Mouse (Mus musculus): ENCODE data around the gene Sult1b1. TPM values are rescaled to one million over a fixed set of nuclear protein-coding genes. Genes with fewer than 3 reads are reported as not detected.
"Not testable (repeated sequence)": the region's sequence is repeated elsewhere in the genome, so short reads cannot be mapped to it uniquely, and the experiment has no call there.

Sult1b1 gene
- polyA plus RNA-seq, 1 experiment from 2014 or later: 279 TPM

DNA sequence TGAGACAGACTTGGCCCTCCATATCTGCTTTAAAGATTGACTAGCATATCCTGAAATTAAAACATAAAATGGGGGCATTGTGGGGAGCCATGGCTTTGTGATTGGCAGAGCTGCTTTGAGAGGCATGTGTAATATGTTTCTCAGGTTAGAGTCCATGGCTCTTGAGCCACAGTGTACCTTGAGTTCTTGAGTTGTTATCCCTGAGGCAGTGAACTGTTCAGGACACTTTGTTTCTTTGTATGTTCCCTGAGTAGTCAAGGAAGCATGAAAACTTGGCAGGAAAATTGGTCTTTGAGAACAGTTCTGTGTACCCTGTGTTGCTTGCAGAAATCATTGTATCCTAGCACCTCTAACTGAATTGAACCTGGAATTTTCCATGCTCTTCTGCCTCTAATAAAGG is 25.0 kb upstream of the Sult1b1 start:
- H3K9me3 ChIP-seq (ENCODE audit: control insufficient read depth): no peaks in the 10 kb centered on the region
- H3K27ac ChIP-seq (ENCODE audit: low read depth, low read length): peak overlapping the region; percentile 67
- no peak overlapping the region for H3K4me2 ChIP-seq (replicated peaks; ENCODE audit: low read depth)
- H3K4me3 ChIP-seq (ENCODE audit: low read depth, low read length): no peak overlapping the region
- H3K9ac ChIP-seq (ENCODE audit: low read depth, low read length): no peak overlapping the region
- peak; percentile 98 for ATAC-seq
- no peaks in the 10 kb centered on the region for H3K27me3 ChIP-seq (replicated peaks; ENCODE audit: control insufficient read depth, insufficient read depth, low read length)
- no peaks in the 10 kb centered on the region for H3K4me1 ChIP-seq (replicated peaks; ENCODE audit: control insufficient read depth, insufficient read depth, low read length)
- TF ChIP-seq CTCF (IDR thresholded peaks at IDR 0.05; ENCODE audit: low read depth): no peak
- no peaks in the 10 kb centered on the region for H3K36me3 ChIP-seq (ENCODE audit: control insufficient read depth, insufficient read depth)

DNA sequence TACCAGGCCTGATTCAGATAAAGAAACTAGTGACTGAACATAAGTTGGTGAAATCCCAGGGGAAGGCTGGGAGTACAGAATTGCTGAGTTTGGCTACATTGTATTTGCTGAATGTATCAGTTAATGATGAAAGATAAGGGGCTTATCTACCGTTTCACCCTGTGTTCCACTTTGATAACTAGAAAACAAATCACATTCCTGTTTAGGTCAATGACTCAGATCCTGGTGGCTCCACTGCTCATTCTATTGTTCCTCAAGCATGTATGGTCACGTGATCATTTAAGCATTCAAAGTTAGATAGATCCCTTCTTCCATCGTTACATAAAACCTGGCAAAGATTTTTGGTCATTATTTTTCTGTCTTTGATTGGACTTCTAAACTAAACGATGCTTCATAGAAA is 24.5 kb upstream of the Sult1b1 start:
- no peaks in the 10 kb centered on the region for H3K27me3 ChIP-seq (replicated peaks; ENCODE audit: control insufficient read depth, insufficient read depth, low read length)
- 40% methylated on average over 4 of the region's 4 CpGs for WGBS
- H3K9ac ChIP-seq (ENCODE audit: low read depth, low read length): no peak overlapping the region
- TF ChIP-seq CTCF (IDR thresholded peaks at IDR 0.05; ENCODE audit: low read depth): no peak
- no peaks in the 10 kb centered on the region for H3K4me1 ChIP-seq (replicated peaks; ENCODE audit: control insufficient read depth, insufficient read depth, low read length)
- peak; percentile 91 for ATAC-seq
- H3K4me2 ChIP-seq (replicated peaks; ENCODE audit: low read depth): no peak overlapping the region
- 0 out of 2 replicates have a peak, but pooled peaks cover 2% of the 10 kb centered on the region for H3K36me3 ChIP-seq (ENCODE audit: control insufficient read depth, insufficient read depth)
- no peaks in the 10 kb centered on the region for H3K9me3 ChIP-seq (ENCODE audit: control insufficient read depth)
- H3K4me3 ChIP-seq (ENCODE audit: low read depth, low read length): no peak overlapping the region
- peak overlapping the region; percentile 67; the same call in 1 of the 2 replicates for H3K27ac ChIP-seq (ENCODE audit: low read depth, low read length)

DNA sequence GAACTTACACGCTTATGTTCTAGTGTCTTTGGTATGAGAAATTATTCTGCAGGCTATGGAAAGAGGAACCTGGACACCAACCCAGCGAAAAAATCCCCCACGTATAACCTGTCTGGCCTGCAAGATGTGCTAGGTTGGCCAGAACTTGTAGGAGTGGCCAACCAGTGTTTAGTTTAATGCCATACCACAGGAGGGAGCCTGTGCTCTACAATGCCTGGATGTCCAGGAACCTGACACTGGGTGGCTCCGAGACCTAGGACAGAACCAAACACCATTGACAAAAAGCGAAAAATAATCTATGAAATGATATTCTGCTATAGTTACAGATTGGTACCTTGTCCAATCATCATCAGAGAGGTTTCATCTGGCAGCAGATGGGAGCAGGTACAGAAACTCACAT is 22.1 kb upstream of the Sult1b1 start:
- Histone ChIP-seq H3K27me3 (replicated peaks; ENCODE audit: control insufficient read depth, insufficient read depth, low read length) (no peaks in the 10 kb centered on the region), H3K36me3 (ENCODE audit: control insufficient read depth, insufficient read depth) (0 out of 2 replicates have a peak, but pooled peaks cover 3% of the 10 kb centered on the region), H3K9me3 (ENCODE audit: control insufficient read depth) (no peaks in the 10 kb centered on the region), H3K27ac (ENCODE audit: low read depth, low read length) (no peak overlapping the region), H3K4me1 (replicated peaks; ENCODE audit: control insufficient read depth, insufficient read depth, low read length) (no peaks in the 10 kb centered on the region), H3K4me2 (replicated peaks; ENCODE audit: low read depth) (no peak overlapping the region), H3K4me3 (ENCODE audit: low read depth, low read length) (no peak overlapping the region), H3K9ac (ENCODE audit: low read depth, low read length) (no peak overlapping the region)
- no peak for ATAC-seq
- TF ChIP-seq CTCF (IDR thresholded peaks at IDR 0.05; ENCODE audit: low read depth): peak; percentile 69
- 80% methylated on average over 5 of the region's 5 CpGs for WGBS

DNA sequence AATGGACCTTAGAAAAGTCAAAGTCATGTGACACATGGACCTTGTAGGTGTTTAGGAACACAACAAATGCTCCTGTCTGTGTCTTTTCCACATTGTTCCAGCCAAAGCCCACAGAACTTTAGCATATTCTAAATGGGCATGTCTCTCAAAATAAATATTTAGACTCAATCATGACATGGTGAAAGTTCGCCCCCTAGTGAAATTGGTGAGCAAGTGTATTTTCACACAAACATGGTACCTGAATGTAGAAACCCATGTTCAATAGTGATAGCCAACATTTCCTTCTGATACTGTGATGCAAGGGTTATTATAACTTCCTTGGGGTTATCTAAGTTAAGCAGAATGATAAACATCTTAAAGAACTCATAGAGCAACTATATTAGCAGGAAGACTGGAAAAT is 12.9 kb upstream of the Sult1b1 start:
- no peak overlapping the region for H3K4me2 ChIP-seq (replicated peaks; ENCODE audit: low read depth)
- H3K9ac ChIP-seq (ENCODE audit: low read depth, low read length): no peak overlapping the region
- no peaks in the 10 kb centered on the region for H3K4me1 ChIP-seq (replicated peaks; ENCODE audit: control insufficient read depth, insufficient read depth, low read length)
- ATAC-seq: peak; percentile 53
- no peaks in the 10 kb centered on the region for H3K9me3 ChIP-seq (ENCODE audit: control insufficient read depth)
- H3K27ac ChIP-seq (ENCODE audit: low read depth, low read length): no peak overlapping the region
- TF ChIP-seq CTCF (IDR thresholded peaks at IDR 0.05; ENCODE audit: low read depth): peak; percentile 69
- WGBS: 40% methylated on average over 1 of the region's 1 CpGs
- no peaks in the 10 kb centered on the region for H3K27me3 ChIP-seq (replicated peaks; ENCODE audit: control insufficient read depth, insufficient read depth, low read length)
- H3K4me3 ChIP-seq (ENCODE audit: low read depth, low read length): no peak overlapping the region
- H3K36me3 ChIP-seq (ENCODE audit: control insufficient read depth, insufficient read depth): no peaks in the 10 kb centered on the region

DNA sequence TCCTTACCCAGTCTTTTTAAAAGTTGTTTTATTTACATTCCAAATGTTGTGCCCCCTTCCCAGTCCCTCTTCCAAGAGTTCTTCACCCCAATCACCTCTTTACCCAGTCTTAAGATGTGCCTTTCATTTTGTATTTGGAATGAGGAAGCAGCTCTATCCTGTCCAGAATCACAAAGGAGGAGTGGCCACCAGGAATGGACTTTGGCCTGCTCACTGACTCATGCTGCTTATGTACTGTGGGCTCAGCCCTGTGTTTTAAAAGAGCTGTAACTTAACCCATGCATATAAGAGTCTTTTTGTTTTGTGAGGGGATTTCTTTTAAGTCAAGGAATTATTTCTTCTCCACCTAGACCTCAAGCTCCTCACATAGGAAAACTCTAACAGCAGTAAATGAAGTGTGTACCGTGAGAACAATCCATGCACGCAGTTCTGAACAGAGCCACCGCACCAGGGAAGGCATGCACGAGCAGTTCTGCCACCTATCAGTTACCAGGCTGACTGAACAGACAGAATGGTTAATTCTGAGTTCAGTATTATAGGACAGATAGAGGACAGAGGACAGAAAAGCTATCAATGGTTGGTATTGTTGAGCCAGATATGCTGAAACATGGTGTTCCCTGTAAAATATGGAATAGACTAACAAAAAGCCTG is 1.9 kb downstream of the Sult1b1 start:
- Histone ChIP-seq H3K36me3 (ENCODE audit: control insufficient read depth, insufficient read depth) (no peaks in the 10 kb centered on the region), H3K27ac (ENCODE audit: low read depth, low read length) (peak overlapping the region; percentile 84), H3K27me3 (replicated peaks; ENCODE audit: control insufficient read depth, insufficient read depth, low read length) (no peaks in the 10 kb centered on the region), H3K9me3 (ENCODE audit: control insufficient read depth) (no peaks in the 10 kb centered on the region), H3K4me1 (replicated peaks; ENCODE audit: control insufficient read depth, insufficient read depth, low read length) (no peaks in the 10 kb centered on the region), H3K4me3 (ENCODE audit: low read depth, low read length) (peak overlapping the region; percentile 12; the same call in 1 of the 2 replicates), H3K4me2 (replicated peaks; ENCODE audit: low read depth) (peak overlapping the region; percentile 53), H3K9ac (ENCODE audit: low read depth, low read length) (no peak overlapping the region)
- WGBS: 36% methylated on average over 4 of the region's 4 CpGs
- ATAC-seq: peak; percentile 97
- TF ChIP-seq CTCF (IDR thresholded peaks at IDR 0.05; ENCODE audit: low read depth): peak; percentile 17; the same call in 1 of the 2 replicates

DNA sequence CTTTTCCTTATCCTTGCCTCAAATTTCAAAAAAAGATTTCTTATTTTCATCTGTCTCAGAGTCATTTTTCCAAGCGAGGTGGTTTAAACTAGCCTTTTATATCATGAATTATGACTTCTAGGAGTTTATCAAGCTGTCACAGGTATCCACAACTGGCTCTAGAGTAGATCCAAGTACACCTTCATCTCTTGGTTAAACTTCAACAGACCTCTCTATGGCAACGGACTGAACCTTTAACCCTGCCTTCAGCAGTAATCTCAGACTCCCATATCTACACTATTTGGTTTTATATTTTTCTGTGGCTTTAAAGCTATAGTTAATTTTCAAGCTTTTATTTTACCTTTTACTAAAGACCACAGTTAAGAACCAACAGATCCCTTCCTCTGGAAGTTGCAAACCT is 5.7 kb downstream of the Sult1b1 start:
- no peak overlapping the region for H3K9ac ChIP-seq (ENCODE audit: low read depth, low read length)
- peak; percentile 75 for ATAC-seq
- no peak for TF ChIP-seq CTCF (IDR thresholded peaks at IDR 0.05; ENCODE audit: low read depth)
- H3K4me1 ChIP-seq (replicated peaks; ENCODE audit: control insufficient read depth, insufficient read depth, low read length): no peaks in the 10 kb centered on the region
- peak overlapping the region; percentile 59 for H3K4me2 ChIP-seq (replicated peaks; ENCODE audit: low read depth)
- H3K4me3 ChIP-seq (ENCODE audit: low read depth, low read length): peak overlapping the region; percentile 21
- 31% methylated on average over 2 of the region's 2 CpGs for WGBS
- 0 out of 2 replicates have a peak, but pooled peaks cover 6% of the 10 kb centered on the region for H3K36me3 ChIP-seq (ENCODE audit: control insufficient read depth, insufficient read depth)
- H3K27me3 ChIP-seq (replicated peaks; ENCODE audit: control insufficient read depth, insufficient read depth, low read length): no peaks in the 10 kb centered on the region
- 0 out of 2 replicates have a peak overlapping the region, but pooled peaks have one; percentile 21 for H3K27ac ChIP-seq (ENCODE audit: low read depth, low read length)
- H3K9me3 ChIP-seq (ENCODE audit: control insufficient read depth): no peaks in the 10 kb centered on the region

DNA sequence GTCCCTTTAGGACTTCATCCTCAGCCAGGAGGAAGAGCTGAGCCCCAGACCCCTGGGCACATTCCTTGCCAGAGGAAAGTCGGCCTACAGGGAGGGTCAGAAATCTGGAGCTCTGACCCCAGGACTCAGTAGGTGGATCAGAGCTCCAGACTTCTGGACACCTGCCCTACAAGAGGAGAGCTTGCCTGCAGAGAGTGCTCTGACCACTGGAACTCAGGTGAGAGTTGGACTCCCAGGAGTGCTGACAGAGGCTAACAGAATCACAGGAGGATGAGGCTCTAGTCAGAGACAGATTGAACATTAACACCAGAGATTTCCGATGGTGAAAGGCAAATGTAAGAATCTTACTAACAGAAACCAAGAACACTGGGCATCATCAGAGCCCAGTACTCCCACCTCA is 14.4 kb downstream of the Sult1b1 start:
- H3K9me3 ChIP-seq (ENCODE audit: control insufficient read depth); H3K4me2 ChIP-seq (replicated peaks; ENCODE audit: low read depth); H3K9ac ChIP-seq (ENCODE audit: low read depth, low read length); H3K4me3 ChIP-seq (ENCODE audit: low read depth, low read length); H3K36me3 ChIP-seq (ENCODE audit: control insufficient read depth, insufficient read depth); H3K4me1 ChIP-seq (replicated peaks; ENCODE audit: control insufficient read depth, insufficient read depth, low read length); H3K27ac ChIP-seq (ENCODE audit: low read depth, low read length); ATAC-seq; H3K27me3 ChIP-seq (replicated peaks; ENCODE audit: control insufficient read depth, insufficient read depth, low read length): not testable (repeated sequence)
- whole genome bisulfite sequencing: 73% methylated on average over 2 of the region's 2 CpGs

Data from intestine, postnatal 0 days (tissue).